In genomic region chr7:57502809-57503208, GRCm38 (mm10) we compare ENCODE assay signal across 26 mouse cellular contexts. TPM values are rescaled to one million over a fixed set of nuclear protein-coding genes. Genes with fewer than 3 reads are reported as not detected.
DNase-seq lines count a peak whose midpoint lies in the region; ATAC-seq and TF ChIP-seq lines count a peak whose summit lies in the region.
"Had no signal": no experiment of that assay in that cellular context is flagged by ENCODE, and none has a peak within 500 bp of the region (broad histone marks: within the 10 kb centered on the region; RNA-seq: fewer than 3 reads in every experiment).

No protein-coding gene starts in this region.

- no peak for TF ChIP-seq CTCF in forebrain, postnatal 0 days (IDR thresholded peaks at IDR 0.05; ENCODE audit: low read depth)
- no peak for TF ChIP-seq CTCF in layer of hippocampus, adult 2 months (conservative IDR thresholded peaks at IDR 0.05)
- no peak for TF ChIP-seq CTCF in olfactory bulb, adult 2 months (IDR thresholded peaks at IDR 0.05; ENCODE audit: insufficient read depth, low read depth, low read length)

- ATAC-seq in forebrain, postnatal 0 days: peak; percentile 53; the same call in 1 of the 2 replicates
- no peak for ATAC-seq in forebrain, embryonic 16.5 days
- ATAC-seq: activated CD4-positive, CD25-positive, alpha-beta regulatory T cell, adult 4 months; CD4-positive, CD25-positive, alpha-beta regulatory T cell, adult 4 months; Patski had no signal

- H3K9me3 ChIP-seq in forebrain, postnatal 0 days (ENCODE audit: low read length): no peaks in the 10 kb centered on the region
- H3K9me3 ChIP-seq in forebrain, embryonic 16.5 days (ENCODE audit: control insufficient read depth, low read length): no peaks in the 10 kb centered on the region

- no peaks in the 10 kb centered on the region for H3K4me1 ChIP-seq in forebrain, postnatal 0 days (ENCODE audit: insufficient read depth)
- no peaks in the 10 kb centered on the region for H3K4me1 ChIP-seq in forebrain, embryonic 16.5 days (replicated peaks; ENCODE audit: control insufficient read depth, insufficient read depth, low read length)
- H3K4me1 ChIP-seq in olfactory bulb, adult 2 months (ENCODE audit: control insufficient read depth, insufficient read depth, low read length): no peaks in the 10 kb centered on the region

- TF ChIP-seq POLR2A in olfactory bulb, adult 2 months (IDR thresholded peaks at IDR 0.05; ENCODE audit: insufficient read depth, low read depth, low read length): no peak

- H3K36me3 ChIP-seq in forebrain, postnatal 0 days (ENCODE audit: insufficient read depth): no peaks in the 10 kb centered on the region
- H3K36me3 ChIP-seq in forebrain, embryonic 16.5 days (ENCODE audit: control insufficient read depth, insufficient read depth): no peaks in the 10 kb centered on the region
- H3K36me3 ChIP-seq: G1E had no signal

- DNase-seq in forebrain, postnatal 0 days: no peak
- no peak for DNase-seq in layer of hippocampus, adult 2 months (ENCODE audit: low spot score in 2 of 2)
- no peak for DNase-seq in layer of hippocampus, adult 9-10 months (ENCODE audit: low spot score)
- DNase-seq in brain, adult 2 months (ENCODE audit: low read depth, low spot score): peak; percentile 73
- DNase-seq in thymus, postnatal 10 days (ENCODE audit: low spot score in 2 of 2): no peak
- DNase-seq in adipocyte (ENCODE audit: low spot score): no peak
- DNase-seq: adrenal gland, adult 2 months; adrenal gland, adult 8-10 months; adrenal gland, postnatal 10 days; adrenal gland, postnatal 14 days; adrenal gland, postnatal 25 days; adrenal gland, postnatal 36 days; B cell, adult 2 months; cerebellum, adult 11 months; cerebellum, adult 11-12 months; cerebellum, adult 18-20 months; cerebellum, adult 2 months had no signal

- no peak overlapping the region for H3K9ac ChIP-seq in forebrain, postnatal 0 days
- H3K9ac ChIP-seq in forebrain, embryonic 16.5 days (replicated peaks; ENCODE audit: low read depth, low read length): no peak overlapping the region

- peaks cover 2% of the 10 kb centered on the region; the same call in 1 of the 2 replicates for H3K27me3 ChIP-seq in forebrain, postnatal 0 days (ENCODE audit: insufficient read depth, low read length)
- H3K27me3 ChIP-seq in forebrain, embryonic 16.5 days (replicated peaks; ENCODE audit: control insufficient read depth, insufficient read depth, low read length): peaks cover 7% of the 10 kb centered on the region
- H3K27me3 ChIP-seq: CH12.LX, Patski had no signal

- H3K27ac ChIP-seq in forebrain, postnatal 0 days (ENCODE audit: low read depth, low read length): no peak overlapping the region
- no peak overlapping the region for H3K27ac ChIP-seq in forebrain, embryonic 16.5 days (ENCODE audit: low read length)
- H3K27ac ChIP-seq in layer of hippocampus, adult 2 months: peak overlapping the region; percentile 83
- H3K27ac ChIP-seq in olfactory bulb, adult 2 months (ENCODE audit: insufficient read depth, low read depth, low read length): peak overlapping the region; percentile 90

- no peak overlapping the region for H3K4me2 ChIP-seq in forebrain, postnatal 0 days (ENCODE audit: low read depth)
- no peak overlapping the region for H3K4me2 ChIP-seq in forebrain, embryonic 16.5 days (ENCODE audit: low read length)

- 60% methylated on average over 4 of the region's 4 CpGs for WGBS in forebrain, postnatal 0 days
- 65% methylated on average over 4 of the region's 4 CpGs for WGBS in forebrain, embryonic 16.5 days
- 43% methylated on average over 4 of the region's 4 CpGs for WGBS in olfactory bulb, adult 2 months

- H3K4me3 ChIP-seq in forebrain, postnatal 0 days (ENCODE audit: low read depth, low read length): no peak overlapping the region
- H3K4me3 ChIP-seq in forebrain, embryonic 16.5 days (replicated peaks; ENCODE audit: low read length): no peak overlapping the region
- H3K4me3 ChIP-seq in layer of hippocampus, adult 2 months: no peak overlapping the region
- no peak overlapping the region for H3K4me3 ChIP-seq in olfactory bulb, adult 2 months (ENCODE audit: insufficient read depth, low read depth, low read length)

RNA-seq across cellular contexts. Expression of gene Gabra5, which starts 7.0 kb away (rescaled TPM):
- 102 and 105 TPM in 2 replicates for total RNA-seq in forebrain, postnatal 0 days (2014; rRNA removed)
- 108 and 115 TPM in 2 replicates for polyA plus RNA-seq in forebrain, postnatal 0 days (2015; fragmentation: Nextera tagmentation; extraction: Ambion mirVana)
- 28.7 and 42.1 TPM in 2 replicates for polyA plus RNA-seq in forebrain, embryonic 16.5 days (2015; fragmentation: Nextera tagmentation; extraction: Ambion mirVana)
- 100 to 1,000 TPM; 172 to 194 TPM for total RNA-seq in layer of hippocampus, adult 2 months (2021)
- polyA plus RNA-seq in olfactory bulb, adult 2 months (2012; ENCODE audit: insufficient read depth, insufficient read length, low replicate concordance, missing spikeins): not detected in 2 replicates
- total RNA-seq: adrenal gland, postnatal 14 days; adrenal gland, postnatal 36 days; CH12.LX; MEL had no signal
- polyA plus RNA-seq: activated CD4-positive, CD25-positive, alpha-beta regulatory T cell, adult 4 months; adrenal gland, adult 2 months; C2C12; CD4-positive, CD25-positive, alpha-beta regulatory T cell, adult 4 months; G1E; Patski had no signal

Comparison
In these comparisons a context has a peak if more than half of its experiments do, and no peak if none do; other contexts are left out.
1. H3K27ac ChIP-seq: peak in layer of hippocampus, adult 2 months (single experiment) and olfactory bulb, adult 2 months (single experiment); none in forebrain, postnatal 0 days (single experiment) and forebrain, embryonic 16.5 days (single experiment).
2. RNA of gene Gabra5, which starts 7.0 kb away (polyA plus RNA-seq): 108 to 115 TPM in forebrain, postnatal 0 days and 28.7 to 42.1 TPM in forebrain, embryonic 16.5 days; not detected in olfactory bulb, adult 2 months; every median in the first group is over 10 times any median in the second.